Mouse (Mus musculus): ENCODE data around the gene Ccsap. TPM values are rescaled to one million over a fixed set of nuclear protein-coding genes. Genes with fewer than 3 reads are reported as not detected.

Gene Ccsap
- polyA plus RNA-seq, 1 experiment: 0.30 TPM

GRCm38 (mm10) chr8:123880821-123881350 is 20.9 kb upstream of the Ccsap start:
- H3K4me3 ChIP-seq (ENCODE audit: insufficient read depth, low read depth, low read length): no peak overlapping the region
- H3K4me1 ChIP-seq (ENCODE audit: control insufficient read depth, insufficient read depth, low read length): no peaks in the 10 kb centered on the region
- TF ChIP-seq POLR2A (IDR thresholded peaks at IDR 0.05; ENCODE audit: low read depth, low read length) (no peak), CTCF (conservative IDR thresholded peaks at IDR 0.05; ENCODE audit: insufficient read depth, insufficient read length, low read depth, low read length) (0 out of 2 replicates have a peak, but pooled peaks have one; percentile 27)
- H3K27ac ChIP-seq (ENCODE audit: insufficient read depth, low read depth, low read length): no peak overlapping the region
- no peak for DNase-seq
- no peaks in the 10 kb centered on the region for H3K27me3 ChIP-seq (replicated peaks; ENCODE audit: control insufficient read depth, insufficient read depth, low read length)
- 22% methylated on average over 4 of the region's 4 CpGs for WGBS
- H3K36me3 ChIP-seq (ENCODE audit: control insufficient read depth, insufficient read depth, low read length): no peaks in the 10 kb centered on the region

- WGBS: 59% methylated on average over 10 of the region's 10 CpGs
- Histone ChIP-seq H3K27ac (ENCODE audit: insufficient read depth, low read depth, low read length) (no peak overlapping the region), H3K4me3 (ENCODE audit: insufficient read depth, low read depth, low read length) (no peak overlapping the region), H3K27me3 (replicated peaks; ENCODE audit: control insufficient read depth, insufficient read depth, low read length) (no peaks in the 10 kb centered on the region), H3K36me3 (ENCODE audit: control insufficient read depth, insufficient read depth, low read length) (no peaks in the 10 kb centered on the region), H3K4me1 (ENCODE audit: control insufficient read depth, insufficient read depth, low read length) (no peaks in the 10 kb centered on the region)
- TF ChIP-seq POLR2A (IDR thresholded peaks at IDR 0.05; ENCODE audit: low read depth, low read length): no peak
- no peak for TF ChIP-seq CTCF (conservative IDR thresholded peaks at IDR 0.05; ENCODE audit: insufficient read depth, insufficient read length, low read depth, low read length)
- DNase-seq: no peak
Observed at GRCm38 (mm10) chr8:123880271-123880670, 20.3 kb upstream of the Ccsap start.

- H3K27me3 ChIP-seq (replicated peaks; ENCODE audit: control insufficient read depth, insufficient read depth, low read length): no peaks in the 10 kb centered on the region
- no peaks in the 10 kb centered on the region for H3K36me3 ChIP-seq (ENCODE audit: control insufficient read depth, insufficient read depth, low read length)
- no peak for DNase-seq
- H3K4me1 ChIP-seq (ENCODE audit: control insufficient read depth, insufficient read depth, low read length): no peaks in the 10 kb centered on the region
- no peak overlapping the region for H3K27ac ChIP-seq (ENCODE audit: insufficient read depth, low read depth, low read length)
- WGBS: 78% methylated on average over 2 of the region's 2 CpGs
- TF ChIP-seq CTCF (conservative IDR thresholded peaks at IDR 0.05; ENCODE audit: insufficient read depth, insufficient read length, low read depth, low read length): no peak
- no peak for TF ChIP-seq POLR2A (IDR thresholded peaks at IDR 0.05; ENCODE audit: low read depth, low read length)
- no peak overlapping the region for H3K4me3 ChIP-seq (ENCODE audit: insufficient read depth, low read depth, low read length)
Observed at GRCm38 (mm10) chr8:123877865-123878264, 17.9 kb upstream of the Ccsap start.

- H3K4me3 ChIP-seq (ENCODE audit: insufficient read depth, low read depth, low read length): no peak overlapping the region
- no peak overlapping the region for H3K27ac ChIP-seq (ENCODE audit: insufficient read depth, low read depth, low read length)
- WGBS: 79% methylated on average over 11 of the region's 11 CpGs
- DNase-seq: no peak
- H3K4me1 ChIP-seq (ENCODE audit: control insufficient read depth, insufficient read depth, low read length): no peaks in the 10 kb centered on the region
- no peaks in the 10 kb centered on the region for H3K27me3 ChIP-seq (replicated peaks; ENCODE audit: control insufficient read depth, insufficient read depth, low read length)
- no peak for TF ChIP-seq POLR2A (IDR thresholded peaks at IDR 0.05; ENCODE audit: low read depth, low read length)
- TF ChIP-seq CTCF (conservative IDR thresholded peaks at IDR 0.05; ENCODE audit: insufficient read depth, insufficient read length, low read depth, low read length): no peak
- no peaks in the 10 kb centered on the region for H3K36me3 ChIP-seq (ENCODE audit: control insufficient read depth, insufficient read depth, low read length)
Observed at GRCm38 (mm10) chr8:123874324-123874723, 14.3 kb upstream of the Ccsap start.

- Histone ChIP-seq H3K4me3 (ENCODE audit: insufficient read depth, low read depth, low read length) (no peak overlapping the region), H3K27ac (ENCODE audit: insufficient read depth, low read depth, low read length) (no peak overlapping the region), H3K27me3 (replicated peaks; ENCODE audit: control insufficient read depth, insufficient read depth, low read length) (no peaks in the 10 kb centered on the region), H3K36me3 (ENCODE audit: control insufficient read depth, insufficient read depth, low read length) (no peaks in the 10 kb centered on the region), H3K4me1 (ENCODE audit: control insufficient read depth, insufficient read depth, low read length) (no peaks in the 10 kb centered on the region)
- DNase-seq: no peak
- WGBS: 65% methylated on average over 6 of the region's 6 CpGs
- no peak for TF ChIP-seq POLR2A (IDR thresholded peaks at IDR 0.05; ENCODE audit: low read depth, low read length)
Observed at GRCm38 (mm10) chr8:123873364-123873763, 13.4 kb upstream of the Ccsap start.

GRCm38 (mm10) chr8:123872048-123872447 is 12.0 kb upstream of the Ccsap start:
- DNase-seq: no peak
- Histone ChIP-seq H3K36me3 (ENCODE audit: control insufficient read depth, insufficient read depth, low read length) (no peaks in the 10 kb centered on the region), H3K27me3 (replicated peaks; ENCODE audit: control insufficient read depth, insufficient read depth, low read length) (no peaks in the 10 kb centered on the region), H3K27ac (ENCODE audit: insufficient read depth, low read depth, low read length) (no peak overlapping the region), H3K4me1 (ENCODE audit: control insufficient read depth, insufficient read depth, low read length) (no peaks in the 10 kb centered on the region), H3K4me3 (ENCODE audit: insufficient read depth, low read depth, low read length) (no peak overlapping the region)
- WGBS: 75% methylated on average over 9 of the region's 9 CpGs
- no peak for TF ChIP-seq POLR2A (IDR thresholded peaks at IDR 0.05; ENCODE audit: low read depth, low read length)
- no peak for TF ChIP-seq CTCF (conservative IDR thresholded peaks at IDR 0.05; ENCODE audit: insufficient read depth, insufficient read length, low read depth, low read length)

GRCm38 (mm10) chr8:123866971-123867370 is 7.0 kb upstream of the Ccsap start:
- DNase-seq: no peak
- H3K4me3 ChIP-seq (ENCODE audit: insufficient read depth, low read depth, low read length): no peak overlapping the region
- H3K36me3 ChIP-seq (ENCODE audit: control insufficient read depth, insufficient read depth, low read length): no peaks in the 10 kb centered on the region
- no peaks in the 10 kb centered on the region for H3K27me3 ChIP-seq (replicated peaks; ENCODE audit: control insufficient read depth, insufficient read depth, low read length)
- H3K4me1 ChIP-seq (ENCODE audit: control insufficient read depth, insufficient read depth, low read length): no peaks in the 10 kb centered on the region
- TF ChIP-seq POLR2A (IDR thresholded peaks at IDR 0.05; ENCODE audit: low read depth, low read length): no peak
- no peak for TF ChIP-seq CTCF (conservative IDR thresholded peaks at IDR 0.05; ENCODE audit: insufficient read depth, insufficient read length, low read depth, low read length)
- H3K27ac ChIP-seq (ENCODE audit: insufficient read depth, low read depth, low read length): no peak overlapping the region
- WGBS: 42% methylated on average over 5 of the region's 5 CpGs
